Mouse (Mus musculus) brain, embryonic 18.5 days (tissue): ENCODE measurements at regions not wholly inside any gene's neighbourhood (a gene's known extent, or its start where the extent isn't known, plus 50 kb on each side); places are given as distances from the start of the nearest gene placed in this dataset.

Experiments used
- DNase-seq: peaks from one replicate; pipeline ENCODE4 v3.0.0-alpha.2; 2012; ENCODE audit warnings: low read depth, low spot score

GRCm38 (mm10) chr3:118494611-118495010 is 67.3 kb upstream of the Dpyd start:
- no peak for DNase-seq

- no peak for DNase-seq
These were observed 61.7 kb upstream of the Dpyd start for GRCm38 (mm10) chr3:118500234-118500633.

DNA sequence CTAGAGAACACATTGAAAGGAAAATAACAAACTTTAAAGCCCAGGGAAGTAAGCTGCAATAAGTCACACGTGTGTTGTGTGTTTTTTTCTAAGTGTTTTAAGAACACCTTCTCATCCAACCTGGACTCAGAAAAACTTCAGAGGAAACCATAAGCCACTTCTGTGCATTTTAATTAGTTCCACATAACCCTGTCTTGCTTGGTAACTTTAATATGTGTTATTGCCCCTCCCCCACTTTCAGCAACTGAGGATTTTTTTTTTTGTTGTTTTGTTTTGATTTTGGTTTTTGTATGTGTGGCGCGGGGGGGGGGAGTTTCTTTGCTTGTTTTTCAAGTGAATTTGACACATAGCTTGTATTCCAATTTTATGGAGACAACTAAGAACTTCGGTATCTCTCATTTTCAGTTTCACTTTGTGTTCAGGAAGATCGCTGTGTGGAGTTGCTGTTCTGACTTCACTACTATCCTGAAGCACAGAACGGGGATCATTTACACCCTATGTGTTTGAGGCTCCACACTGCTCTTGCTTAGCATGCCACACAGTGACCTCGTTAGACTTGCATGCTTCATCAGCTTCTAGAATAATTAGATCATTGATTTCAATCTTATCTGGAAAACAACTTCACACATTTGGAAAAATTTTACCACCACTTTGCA is 54.2 kb upstream of the Dpyd start:
- no peak for DNase-seq

- no peak for DNase-seq
These were observed 51.1 kb upstream of the Dpyd start for GRCm38 (mm10) chr3:118510837-118511236.

GRCm38 (mm10) chr3:118511969-118512368 is 50.0 kb upstream of the Dpyd start:
- DNase-seq: no peak
